Mouse (Mus musculus) spleen, adult 2 months (tissue): ENCODE data around the gene Thap8.

Source experiments
- CTCF ChIP-seq: fragments of 200-500 bp; IDR thresholded peaks from 2 replicates; pipeline ENCODE4 v1.5.1; 2011; ENCODE audit warnings: mild to moderate bottlenecking, inconsistent platforms; ENCODE audit not compliant: insufficient read depth, insufficient read length, insufficient replicate concordance; ENCODE audit errors: extremely low read depth
- POLR2A ChIP-seq: fragments of 200-500 bp; IDR thresholded peaks from 2 replicates; pipeline ENCODE4 v1.6.1; 2011; ENCODE audit warnings: low read depth, low read length, inconsistent platforms

DNA sequence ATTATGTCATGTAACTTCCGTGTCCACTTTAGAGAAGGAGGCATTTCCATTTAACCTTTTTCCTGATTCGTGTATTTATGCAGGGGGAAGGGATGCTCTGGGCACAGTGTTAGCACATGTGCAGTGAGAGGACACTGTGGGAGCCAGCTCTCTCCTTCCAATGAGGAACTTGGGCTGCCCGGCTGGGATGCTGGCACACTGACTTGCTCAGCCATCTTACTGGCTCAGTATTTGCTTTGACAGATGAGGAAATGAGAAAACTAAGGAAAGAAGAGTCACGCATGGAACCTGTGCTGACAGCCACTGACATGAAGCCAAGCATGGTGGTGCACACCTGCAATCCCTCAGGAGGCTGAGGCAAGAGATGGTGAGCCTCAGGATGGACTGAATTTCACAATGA is 10.3 kb upstream of the Thap8 start:
- no peak for TF ChIP-seq CTCF
- no peak for TF ChIP-seq POLR2A
